Mouse (Mus musculus): ENCODE data around the gene Wdr17. TPM values are rescaled to one million over a fixed set of nuclear protein-coding genes. Genes with fewer than 3 reads are reported as not detected.
"Not testable (repeated sequence)": the region's sequence is repeated elsewhere in the genome, so short reads cannot be mapped to it uniquely, and the experiment has no call there.

Wdr17 gene
- polyA plus RNA-seq, 1 experiment from 2014 or later = 14.7 TPM

DNA sequence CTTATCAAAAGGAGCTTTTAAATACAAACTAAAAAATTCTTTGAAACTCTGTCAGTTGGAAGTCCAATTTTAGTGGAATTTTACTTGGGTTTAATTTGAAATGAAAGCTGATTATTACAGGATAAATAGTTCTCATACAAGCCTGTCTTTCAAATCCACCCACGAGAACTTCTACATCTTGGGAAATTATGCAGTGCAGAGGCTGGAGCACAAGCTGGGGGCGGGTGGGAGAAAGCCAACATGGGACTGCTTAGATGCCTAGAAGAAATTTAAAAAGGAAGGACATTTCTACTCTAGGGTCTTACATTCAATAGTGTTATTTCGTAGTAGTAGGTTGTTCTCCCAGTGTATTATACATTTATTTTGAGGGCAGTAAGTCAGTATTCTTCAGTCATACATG, 219.2 kb downstream of the Wdr17 start:
- no peaks in the 10 kb centered on the region for H3K36me3 ChIP-seq
- no peak for ATAC-seq (ENCODE audit: low FRiP score, low read depth)
- H3K4me1 ChIP-seq (replicated peaks) = no peaks in the 10 kb centered on the region
- no peak overlapping the region for H3K4me3 ChIP-seq
- H3K4me2 ChIP-seq = no peak overlapping the region
- 77% methylated on average over 3 of the region's 3 CpGs for WGBS
- no peak overlapping the region for H3K27ac ChIP-seq (replicated peaks)
- H3K9ac ChIP-seq = no peak overlapping the region
- H3K9me3 ChIP-seq = no peaks in the 10 kb centered on the region
- H3K27me3 ChIP-seq = no peaks in the 10 kb centered on the region

- H3K4me2 ChIP-seq = no peak overlapping the region
- H3K36me3 ChIP-seq = 0 out of 2 replicates have a peak, but pooled peaks cover 3% of the 10 kb centered on the region
- H3K27me3 ChIP-seq = no peaks in the 10 kb centered on the region
- H3K9me3 ChIP-seq = no peaks in the 10 kb centered on the region
- no peak overlapping the region for H3K27ac ChIP-seq (replicated peaks)
- peak; percentile 73; the same call in 1 of the 2 replicates for ATAC-seq (ENCODE audit: low FRiP score, low read depth)
- WGBS = 35% methylated on average over 5 of the region's 5 CpGs
- H3K9ac ChIP-seq = no peak overlapping the region
- no peaks in the 10 kb centered on the region for H3K4me1 ChIP-seq (replicated peaks)
- H3K4me3 ChIP-seq = no peak overlapping the region
Observed at GRCm38 (mm10) chr8:54660675-54661074, 226.3 kb downstream of the Wdr17 start.

- Histone ChIP-seq H3K9ac (no peak overlapping the region), H3K27ac (replicated peaks) (no peak overlapping the region), H3K27me3 (no peaks in the 10 kb centered on the region), H3K36me3 (0 out of 2 replicates have a peak, but pooled peaks cover 3% of the 10 kb centered on the region), H3K4me3 (no peak overlapping the region), H3K9me3 (no peaks in the 10 kb centered on the region), H3K4me1 (replicated peaks) (no peaks in the 10 kb centered on the region), H3K4me2 (no peak overlapping the region)
- ATAC-seq (ENCODE audit: low FRiP score, low read depth) = no peak
- 89% methylated on average over 2 of the region's 2 CpGs for WGBS
Observed at GRCm38 (mm10) chr8:54659703-54660102, 227.3 kb downstream of the Wdr17 start.

DNA sequence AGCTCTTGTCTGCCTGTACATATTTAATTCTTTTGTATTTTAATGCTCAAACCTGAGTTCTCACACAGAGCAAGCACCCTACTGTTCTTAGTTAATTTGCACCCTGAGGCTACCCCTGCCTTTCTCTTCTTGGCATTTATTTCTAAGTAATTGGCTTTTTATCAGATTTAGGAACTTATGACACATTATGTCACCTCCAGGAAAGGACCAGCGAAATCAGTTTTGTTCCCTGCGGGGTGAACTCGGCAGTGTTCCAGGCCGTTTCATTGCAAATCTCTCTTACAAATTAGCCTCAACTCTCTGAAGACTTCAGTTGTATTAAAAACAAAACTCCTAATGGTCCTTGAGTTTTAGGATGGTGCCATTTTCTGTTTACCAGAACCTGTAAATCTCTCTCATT, 248.3 kb downstream of the Wdr17 start:
- Histone ChIP-seq H3K9me3 (no peaks in the 10 kb centered on the region), H3K4me2 (no peak overlapping the region), H3K9ac (no peak overlapping the region), H3K4me1 (replicated peaks) (no peaks in the 10 kb centered on the region), H3K27ac (replicated peaks) (no peak overlapping the region), H3K4me3 (no peak overlapping the region), H3K27me3 (no peaks in the 10 kb centered on the region), H3K36me3 (no peaks in the 10 kb centered on the region)
- WGBS = 44% methylated on average over 4 of the region's 4 CpGs
- ATAC-seq (ENCODE audit: low FRiP score, low read depth) = no peak

GRCm38 (mm10) chr8:54616710-54617109, 270.3 kb downstream of the Wdr17 start:
- WGBS = 92% methylated on average over 17 of the region's 17 CpGs

DNA sequence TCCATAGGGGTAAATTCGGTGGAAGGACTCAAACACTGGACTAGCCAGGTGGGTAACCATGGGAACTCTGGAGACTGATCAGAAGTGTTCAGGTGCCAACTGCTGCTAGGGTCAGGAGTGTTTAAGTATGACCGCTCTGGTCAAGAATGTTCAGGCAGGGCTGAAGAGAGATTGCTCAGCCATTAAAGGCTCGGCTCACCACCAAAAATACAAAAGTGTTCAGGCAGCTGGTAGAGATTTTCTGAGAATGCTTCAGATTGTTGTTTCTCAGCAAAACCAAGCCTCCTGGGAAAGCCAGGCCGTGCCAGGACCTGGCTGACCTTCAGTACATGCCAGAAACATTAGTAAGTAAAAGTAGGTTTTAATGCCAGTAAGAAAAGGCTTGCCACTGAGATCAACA, 276.7 kb downstream of the Wdr17 start:
- Histone ChIP-seq H3K4me2 (no peak overlapping the region), H3K36me3 (no peaks in the 10 kb centered on the region), H3K9me3 (no peaks in the 10 kb centered on the region), H3K27me3 (no peaks in the 10 kb centered on the region), H3K4me1 (replicated peaks) (no peaks in the 10 kb centered on the region), H3K27ac (replicated peaks) (no peak overlapping the region), H3K9ac (no peak overlapping the region), H3K4me3 (no peak overlapping the region)
- no peak for ATAC-seq (ENCODE audit: low FRiP score, low read depth)
- WGBS = 75% methylated on average over 4 of the region's 4 CpGs

More at GRCm38 (mm10) chr8:54616710-54617109, 270.3 kb downstream of the Wdr17 start:
- not testable (repeated sequence) for H3K27ac ChIP-seq (replicated peaks); H3K9ac ChIP-seq; ATAC-seq (ENCODE audit: low FRiP score, low read depth); H3K9me3 ChIP-seq; H3K4me2 ChIP-seq; H3K4me3 ChIP-seq; H3K36me3 ChIP-seq; H3K4me1 ChIP-seq (replicated peaks); H3K27me3 ChIP-seq

- Histone ChIP-seq H3K9me3 (no peaks in the 10 kb centered on the region), H3K27me3 (no peaks in the 10 kb centered on the region), H3K36me3 (no peaks in the 10 kb centered on the region), H3K4me2 (no peak overlapping the region), H3K27ac (replicated peaks) (no peak overlapping the region), H3K4me3 (no peak overlapping the region), H3K4me1 (replicated peaks) (no peaks in the 10 kb centered on the region), H3K9ac (no peak overlapping the region)
- 82% methylated on average over 2 of the region's 2 CpGs for WGBS
- ATAC-seq (ENCODE audit: low FRiP score, low read depth) = no peak
Observed at GRCm38 (mm10) chr8:54609336-54609735, 277.6 kb downstream of the Wdr17 start.

DNA sequence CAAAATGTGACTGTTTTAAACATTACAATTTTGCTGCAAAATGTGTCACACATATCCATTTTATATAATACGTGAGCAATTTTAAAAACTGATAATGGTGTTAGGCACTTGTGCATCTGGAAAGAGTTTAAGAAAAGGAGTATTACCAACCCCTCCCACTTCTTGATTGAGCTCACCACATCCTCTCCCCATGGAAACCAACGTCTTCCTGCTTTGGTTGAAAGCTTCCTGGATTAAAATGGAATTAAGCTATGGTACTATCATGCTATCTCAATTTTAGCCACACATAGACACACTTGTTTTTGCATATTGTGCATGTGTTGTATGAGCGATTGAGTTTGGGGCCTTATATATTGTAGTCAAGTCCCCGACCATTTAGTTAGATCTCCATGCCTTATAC, 283.5 kb downstream of the Wdr17 start:
- no peak overlapping the region for H3K4me3 ChIP-seq
- no peak overlapping the region for H3K9ac ChIP-seq
- no peak overlapping the region for H3K4me2 ChIP-seq
- H3K36me3 ChIP-seq = no peaks in the 10 kb centered on the region
- no peak overlapping the region for H3K27ac ChIP-seq (replicated peaks)
- WGBS = 85% methylated on average over 4 of the region's 4 CpGs
- H3K4me1 ChIP-seq (replicated peaks) = peaks cover 8% of the 10 kb centered on the region
- no peaks in the 10 kb centered on the region for H3K9me3 ChIP-seq
- H3K27me3 ChIP-seq = no peaks in the 10 kb centered on the region
- no peak for ATAC-seq (ENCODE audit: low FRiP score, low read depth)

DNA sequence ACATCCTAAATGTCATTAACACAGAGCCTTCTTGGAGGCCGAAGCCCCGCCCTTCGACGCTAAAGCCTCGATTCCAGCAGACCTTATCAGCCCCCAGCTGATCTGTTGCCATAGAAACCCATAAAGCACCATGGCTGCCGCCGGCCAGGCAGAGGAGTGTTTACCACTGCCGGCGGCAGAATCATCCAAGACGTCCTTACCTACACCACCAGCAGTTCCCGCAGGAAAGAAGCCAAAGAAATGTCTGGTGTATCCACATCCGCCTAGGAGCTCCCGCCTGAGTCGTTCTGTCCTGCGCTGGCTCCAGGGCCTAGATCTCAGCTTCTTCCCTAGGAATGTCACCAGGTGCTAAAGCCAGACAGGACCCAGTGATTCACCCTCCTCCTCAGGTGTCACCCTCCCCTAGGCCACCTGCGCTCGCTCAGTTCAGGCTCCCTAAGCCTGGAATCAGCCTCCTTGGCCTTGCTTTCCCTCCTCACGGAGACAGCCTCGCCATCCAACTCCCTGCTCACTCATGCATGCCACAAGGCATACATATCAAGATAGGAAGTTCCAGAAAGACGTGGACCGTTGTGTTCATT, 286.2 kb downstream of the Wdr17 start, which contains the start of gene Spata4:
Gene Spata4 (plus strand): TSS at position 111 of the 581 bp plus-strand sequence.
- ATAC-seq (ENCODE audit: low FRiP score, low read depth) = peak; percentile 91
- Histone ChIP-seq H3K9me3 (no peaks in the 10 kb centered on the region), H3K27me3 (no peaks in the 10 kb centered on the region), H3K4me1 (replicated peaks) (peaks cover 8% of the 10 kb centered on the region), H3K4me3 (peak within 1 kb of the TSS; percentile 28), H3K9ac (peak within 1 kb of the TSS; percentile 16; the same call in 1 of the 2 replicates), H3K36me3 (no peaks in the 10 kb centered on the region), H3K27ac (replicated peaks) (peak within 1 kb of the TSS; percentile 56), H3K4me2 (peak within 1 kb of the TSS; percentile 60)
- 5% methylated on average over 21 of the region's 21 CpGs for WGBS

GRCm38 (mm10) chr8:54597386-54597785, 289.6 kb downstream of the Wdr17 start:
- Histone ChIP-seq H3K27ac (replicated peaks) (no peak overlapping the region), H3K9ac (no peak overlapping the region), H3K27me3 (no peaks in the 10 kb centered on the region), H3K9me3 (no peaks in the 10 kb centered on the region), H3K4me2 (no peak overlapping the region), H3K4me1 (replicated peaks) (peaks cover 13% of the 10 kb centered on the region), H3K4me3 (no peak overlapping the region), H3K36me3 (no peaks in the 10 kb centered on the region)
- 88% methylated on average over 2 of the region's 2 CpGs for WGBS
- ATAC-seq (ENCODE audit: low FRiP score, low read depth) = no peak

DNA sequence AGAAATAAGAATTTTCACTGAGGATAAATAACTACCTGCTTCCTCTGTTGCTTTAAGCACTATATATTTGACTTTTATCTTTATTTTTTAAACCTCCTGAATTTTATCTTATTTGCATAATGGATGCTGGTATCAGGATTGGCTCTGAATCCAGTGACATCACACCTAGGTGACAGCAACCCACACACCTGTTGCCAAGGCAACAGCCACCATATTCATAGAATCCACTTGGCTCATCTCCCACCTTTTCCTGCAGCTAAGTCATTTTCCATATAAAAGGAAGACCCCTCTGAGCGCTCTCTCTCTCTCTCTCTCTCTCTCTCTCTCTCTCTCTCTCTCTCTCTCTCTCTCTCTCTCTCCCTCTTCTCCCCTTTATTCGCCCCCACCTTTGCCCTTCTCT, 290.0 kb downstream of the Wdr17 start:
- H3K9ac ChIP-seq = no peak overlapping the region
- H3K27me3 ChIP-seq = no peaks in the 10 kb centered on the region
- no peaks in the 10 kb centered on the region for H3K9me3 ChIP-seq
- no peak for ATAC-seq (ENCODE audit: low FRiP score, low read depth)
- 68% methylated on average over 2 of the region's 2 CpGs for WGBS
- no peak overlapping the region for H3K4me3 ChIP-seq
- H3K4me1 ChIP-seq (replicated peaks) = peaks cover 13% of the 10 kb centered on the region
- H3K4me2 ChIP-seq = no peak overlapping the region
- H3K36me3 ChIP-seq = no peaks in the 10 kb centered on the region
- no peak overlapping the region for H3K27ac ChIP-seq (replicated peaks)

- 41% methylated on average over 2 of the region's 2 CpGs for WGBS
- Histone ChIP-seq H3K27ac (replicated peaks) (no peak overlapping the region), H3K9me3 (no peaks in the 10 kb centered on the region), H3K27me3 (no peaks in the 10 kb centered on the region), H3K9ac (no peak overlapping the region), H3K4me1 (replicated peaks) (peaks cover 13% of the 10 kb centered on the region), H3K4me3 (no peak overlapping the region), H3K4me2 (no peak overlapping the region), H3K36me3 (no peaks in the 10 kb centered on the region)
- ATAC-seq (ENCODE audit: low FRiP score, low read depth) = no peak
Observed at GRCm38 (mm10) chr8:54596051-54596450, 290.9 kb downstream of the Wdr17 start.

DNA sequence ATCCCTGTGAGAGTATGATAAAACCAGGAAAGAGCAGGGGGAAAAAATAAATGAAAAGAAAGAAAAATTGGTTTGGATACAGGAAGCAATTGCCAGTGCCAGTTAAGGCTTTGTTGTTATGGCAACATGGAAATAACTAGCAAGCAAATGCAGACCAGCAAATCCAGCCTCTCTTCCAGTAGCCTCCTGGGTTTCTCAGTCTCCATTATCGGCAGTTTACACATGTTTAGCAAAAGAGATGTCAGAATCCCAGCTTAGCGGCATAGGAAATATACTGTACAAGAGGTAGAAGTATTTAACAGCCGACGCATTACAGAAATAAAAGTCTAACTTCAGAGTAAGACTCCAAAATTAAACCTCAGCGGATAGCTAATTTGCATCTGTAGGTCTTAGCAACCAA, 292.4 kb downstream of the Wdr17 start:
- Histone ChIP-seq H3K4me2 (no peak overlapping the region), H3K4me3 (no peak overlapping the region), H3K9ac (no peak overlapping the region), H3K27ac (replicated peaks) (peak overlapping the region; percentile 46), H3K4me1 (replicated peaks) (peaks cover 4% of the 10 kb centered on the region; the same call in 1 of the 2 replicates), H3K9me3 (no peaks in the 10 kb centered on the region), H3K27me3 (no peaks in the 10 kb centered on the region), H3K36me3 (no peaks in the 10 kb centered on the region)
- 72% methylated on average over 5 of the region's 5 CpGs for WGBS
- no peak for ATAC-seq (ENCODE audit: low FRiP score, low read depth)
